Mouse (Mus musculus) right cerebral cortex, postnatal 10 days (tissue): ENCODE data around the gene Adarb2.

ENCODE experiments used
- DNase-seq, 2 experiments: peaks; one replicate each; pipeline ENCODE4 v3.0.0; 2021; ENCODE audit warnings: low spot score in 2 of 2

The Adarb2 gene

DNA sequence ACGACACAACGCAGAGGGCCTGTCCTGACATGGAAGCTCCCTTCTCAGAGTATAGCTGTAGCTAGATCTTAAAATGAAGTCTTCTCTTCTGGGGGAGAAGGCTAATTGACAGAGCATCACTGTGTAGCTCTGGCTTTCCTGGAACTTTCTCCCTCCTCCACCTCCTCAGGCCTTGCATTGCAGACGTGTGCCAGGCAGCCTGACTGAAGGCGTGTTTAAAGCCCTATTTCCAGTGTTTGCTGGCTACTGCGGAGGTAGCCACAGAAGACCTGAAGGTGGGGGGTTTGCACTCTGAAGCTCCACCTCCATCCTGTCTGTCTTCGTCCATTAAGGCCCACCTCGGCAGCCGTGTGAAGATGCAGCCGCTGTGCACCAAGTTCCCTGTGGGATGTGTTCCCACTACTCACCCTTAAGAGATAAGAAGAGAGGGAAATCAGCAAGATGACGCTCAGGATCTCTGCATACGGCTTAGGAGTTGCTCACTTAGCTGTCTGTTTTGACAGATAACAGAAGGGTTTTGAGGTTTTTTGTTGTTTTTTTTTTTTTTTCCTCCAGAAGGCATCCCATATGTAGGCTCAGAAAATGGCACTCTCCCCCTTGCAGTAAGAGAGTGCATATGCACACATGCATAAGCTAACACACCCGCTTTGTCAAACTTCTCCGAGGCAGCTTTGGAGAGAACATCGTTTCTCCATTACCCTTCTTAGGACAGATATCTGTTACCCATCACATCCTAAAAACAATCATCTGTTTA, 581.8 kb downstream of the Adarb2 start:
- DNase-seq = no peak

DNA sequence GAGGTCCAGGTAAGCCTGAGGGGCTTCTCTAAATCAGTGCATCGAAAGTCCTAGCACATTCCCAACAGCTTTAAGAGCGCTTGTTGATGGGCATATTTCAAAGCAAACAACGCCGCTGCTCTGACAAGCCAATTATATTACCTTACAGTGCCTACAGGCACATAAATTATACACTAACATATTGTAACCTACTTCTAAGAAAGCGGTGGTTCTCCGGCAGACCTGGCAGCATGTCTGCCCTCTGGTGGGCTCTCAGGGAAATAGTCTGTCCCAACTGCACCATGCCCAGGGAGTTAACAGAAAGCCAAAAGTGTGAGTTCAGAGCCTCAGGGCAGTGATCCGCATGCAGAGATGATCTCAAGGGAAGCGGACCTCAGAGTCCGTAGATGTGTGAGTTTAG, 582.5 kb downstream of the Adarb2 start:
- DNase-seq = peak; percentile 70 to 77

DNA sequence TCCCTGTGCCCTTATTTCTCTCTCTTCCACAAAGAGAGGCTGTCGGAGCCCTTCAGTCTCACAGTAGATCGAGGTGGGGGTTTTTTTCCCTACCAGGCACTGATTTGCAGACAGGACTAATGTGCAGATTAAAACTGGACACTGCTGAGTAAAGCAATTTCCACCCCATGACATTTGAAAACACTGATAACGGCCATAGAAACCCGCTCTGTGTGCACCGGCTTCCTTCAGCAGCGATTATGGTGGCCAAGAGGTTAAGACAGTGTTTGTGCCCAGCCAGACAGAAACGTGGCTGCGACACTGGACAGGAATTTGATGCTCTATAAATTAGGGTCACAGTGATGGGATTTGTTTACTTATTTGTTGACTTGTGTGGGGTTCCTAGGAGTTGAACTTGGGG, 590.6 kb downstream of the Adarb2 start:
- no peak for DNase-seq

DNA sequence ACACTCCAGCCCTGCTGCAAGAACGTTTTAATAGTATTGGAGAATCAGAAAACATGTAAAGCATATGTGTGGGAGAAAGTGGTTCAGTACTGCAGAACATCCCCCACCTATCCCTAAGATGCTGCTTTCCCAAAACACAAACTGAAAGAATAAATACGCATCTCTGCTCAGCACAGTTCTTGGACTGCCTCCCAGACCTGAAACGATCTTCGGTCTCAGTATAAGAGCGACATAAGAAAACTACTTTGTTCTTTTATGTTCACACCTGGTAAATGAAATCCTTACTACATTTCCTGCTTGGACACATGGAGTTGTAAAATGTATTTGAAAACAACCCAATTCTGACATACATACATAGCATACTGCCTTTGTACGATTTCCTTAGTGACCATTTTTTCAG, 597.9 kb downstream of the Adarb2 start:
- DNase-seq = peak in 1 of 2 experiments; percentile 31

DNA sequence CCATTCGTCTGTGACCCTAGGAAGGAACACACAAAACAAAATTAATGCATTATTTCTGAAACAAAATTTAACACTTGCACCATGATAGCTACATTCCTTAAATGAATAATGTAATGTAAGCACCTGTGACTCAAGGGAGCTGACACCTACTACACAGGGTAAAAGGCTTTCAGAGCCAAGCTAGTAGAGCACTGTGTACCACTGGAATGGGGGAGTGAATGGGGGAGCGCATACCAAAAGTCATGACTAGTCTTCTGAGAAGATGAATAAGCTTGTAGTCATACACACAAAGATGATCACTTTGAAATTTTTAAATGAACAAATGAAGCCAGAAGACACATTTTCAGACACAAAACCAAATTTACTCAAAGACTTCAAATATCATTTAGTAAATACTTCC, 603.3 kb downstream of the Adarb2 start:
- DNase-seq = no peak
